Mouse (Mus musculus) erythroblast, embryonic 14.5 days (primary cell): ENCODE data around the gene Tmem14a.

Source experiments
- GATA1 ChIP-seq: IDR thresholded peaks from 2 replicates; pipeline ENCODE4 v1.6.1; 2012; ENCODE audit warnings: low read length, inconsistent platforms, mixed read lengths
- TAL1 ChIP-seq: IDR thresholded peaks from 3 replicates; pipeline ENCODE4 v1.6.1; 2012; ENCODE audit warnings: low read length, inconsistent platforms, mixed read lengths

GRCm38 (mm10) chr1:21272056-21272431 lies 53.7 kb downstream of the Tmem14a start:
- no peak for TF ChIP-seq TAL1
- TF ChIP-seq GATA1: no peak
